Mouse (Mus musculus) lung, postnatal 0 days (tissue): ENCODE data around the gene Uvrag.
A peak's percentile ranks its signal among the peaks of the same experiment; 100 is the strongest.

ENCODE experiments used
- CTCF ChIP-seq: IDR thresholded peaks from 2 replicates; pipeline ENCODE4 v1.5.1; 2016; ENCODE audit warnings: antibody characterized with exemption, mild to moderate bottlenecking
- EP300 ChIP-seq: IDR thresholded peaks from 2 replicates; pipeline ENCODE4 v1.6.1; 2016; ENCODE audit warnings: antibody characterized with exemption, mild to moderate bottlenecking, control low read depth

DNA sequence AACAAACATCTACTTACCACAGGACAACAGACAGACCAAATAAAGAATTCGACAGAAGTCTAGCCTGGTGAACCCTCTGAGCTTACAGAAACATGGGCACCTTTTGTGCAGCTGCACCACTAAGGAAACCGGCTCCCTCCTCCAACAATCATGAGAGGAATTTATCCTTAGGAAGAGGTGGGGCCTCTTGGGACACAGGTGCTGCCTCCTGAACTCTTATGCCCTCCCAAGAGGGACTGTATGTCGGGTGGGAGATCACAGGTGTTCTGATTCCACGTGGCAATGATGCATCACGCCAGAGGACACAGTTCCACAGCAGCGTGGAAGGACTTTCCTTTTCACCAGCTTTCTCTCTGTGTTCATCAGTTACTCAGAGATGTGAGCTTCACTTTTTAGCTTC, 146.8 kb downstream of the Uvrag start:
- TF ChIP-seq CTCF (no peak), EP300 (peak; percentile 63)
